Mouse (Mus musculus): Measurements from ENCODE around the gene Ncoa3.

DNA sequence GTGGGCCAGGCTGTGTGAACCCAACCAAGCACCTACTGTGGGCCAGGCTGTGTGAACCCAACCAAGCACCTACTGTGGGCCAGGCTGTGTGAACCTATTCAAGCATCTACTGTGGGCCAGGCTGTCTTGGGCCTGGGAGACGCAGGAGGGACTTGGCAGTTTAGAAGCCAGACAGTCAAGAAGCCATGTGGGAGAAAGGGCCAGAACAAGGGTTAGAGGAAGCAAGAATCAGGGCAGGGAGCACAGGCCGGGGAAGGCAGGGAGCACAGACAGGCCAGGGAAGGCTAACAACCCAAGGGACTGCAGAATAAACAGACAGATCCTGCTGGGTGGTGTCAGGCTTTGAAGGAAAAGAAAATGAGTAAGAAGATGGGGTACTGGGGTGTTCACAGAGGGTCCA, 118.8 kb downstream of the Ncoa3 start:
- TF ChIP-seq CTCF (IDR thresholded peaks at IDR 0.05; ENCODE audit: borderline replicate concordance, extremely low read depth, insufficient read depth, insufficient read length) (no peak), POLR2A (IDR thresholded peaks at IDR 0.05; ENCODE audit: borderline replicate concordance, extremely low read depth, insufficient read depth, insufficient read length, poor library complexity, severe bottlenecking) (no peak)
